Mouse (Mus musculus) forebrain, embryonic 10.5 days (tissue): ENCODE results near the gene Colec11. TPM values are rescaled to one million over a fixed set of nuclear protein-coding genes. Genes with fewer than 3 reads are reported as not detected.

ENCODE experiments used
- DNase-seq: peaks from one replicate; pipeline ENCODE4 v3.0.0-alpha.2; 2017; ENCODE audit warnings: low spot score; ENCODE audit errors: extremely low spot score
- H3K27ac ChIP-seq: fragments of 300-500 bp; sonication (generic); 2 replicates; pipeline ENCODE4 v1.5.1; 2016; ENCODE audit warnings: mild to moderate bottlenecking
- H3K27me3 ChIP-seq: fragments of 300-500 bp; sonication (generic); 2 replicates; pipeline ENCODE4 v1.6.1; 2016; ENCODE audit warnings: mild to moderate bottlenecking; ENCODE audit not compliant: poor library complexity, severe bottlenecking
- H3K36me3 ChIP-seq: fragments of 300-500 bp; sonication (generic); replicated peaks from 2 replicates; pipeline ENCODE4 v1.6.1; 2016; ENCODE audit warnings: mild to moderate bottlenecking, moderate library complexity
- H3K4me1 ChIP-seq: fragments of 300-500 bp; sonication (generic); 2 replicates; pipeline ENCODE4 v1.6.1; 2016
- H3K4me3 ChIP-seq: fragments of 300-500 bp; sonication (generic); 2 replicates; pipeline ENCODE4 v1.5.1; 2016; ENCODE audit warnings: mild to moderate bottlenecking, moderate library complexity
- H3K9me3 ChIP-seq: fragments of 300-500 bp; sonication (generic); 2 replicates; pipeline ENCODE4 v1.6.1; 2016; ENCODE audit warnings: mild to moderate bottlenecking, moderate library complexity
- WGBS: fragments of 180-500 bp; shearing (Covaris S2); methylation state at CpG from one replicate; pipeline ENCODE4 v1.1.7; 2016; 5-methylcytosine and 5-hydroxymethylcytosine counted together
- polyA plus RNA-seq: library from polyadenylated mRNA; unstranded; fragments of >200 nt; fragmentation: Nextera tagmentation; extraction: Ambion mirVana; gene quantifications from 2 replicates; pipeline ENCODE4 v1.2.1, GENCODE M21; 2016

Colec11 gene
- 0.10 and 0.23 TPM in 2 replicates for polyA plus RNA-seq

DNA sequence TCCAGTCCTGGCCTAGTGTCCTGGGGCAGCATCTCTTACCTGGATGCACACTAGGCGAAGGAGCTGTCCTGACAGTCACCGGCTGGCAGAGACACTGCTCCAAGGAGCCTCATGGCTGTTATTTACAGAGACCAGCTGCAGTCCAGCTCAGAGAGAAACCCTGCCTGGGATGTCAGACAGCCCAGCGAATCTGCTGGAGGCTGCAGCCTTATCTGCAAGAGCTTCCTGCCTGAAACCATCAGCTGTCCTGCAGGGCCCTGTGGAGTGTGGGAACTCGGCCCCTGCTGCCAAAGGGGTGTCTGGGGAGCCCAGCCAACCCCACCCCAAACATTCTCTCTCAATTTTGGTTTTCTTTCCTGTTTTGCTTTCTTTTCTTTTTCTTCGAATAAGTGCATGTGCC is at the start of gene Colec11:
TSS of gene Colec11 (minus strand) at position 183 of the 400 bp plus-strand sequence.
- H3K9me3 ChIP-seq: no peaks in the 10 kb centered on the region
- no peaks in the 10 kb centered on the region for H3K27me3 ChIP-seq
- peaks cover 11% of the 10 kb centered on the region for H3K36me3 ChIP-seq
- WGBS: 63% methylated on average over 5 of the region's 5 CpGs
- peaks cover 9% of the 10 kb centered on the region for H3K4me1 ChIP-seq
- no peak for DNase-seq
- H3K4me3 ChIP-seq: no peak within 1 kb of the TSS
- H3K27ac ChIP-seq: no peak within 1 kb of the TSS

DNA sequence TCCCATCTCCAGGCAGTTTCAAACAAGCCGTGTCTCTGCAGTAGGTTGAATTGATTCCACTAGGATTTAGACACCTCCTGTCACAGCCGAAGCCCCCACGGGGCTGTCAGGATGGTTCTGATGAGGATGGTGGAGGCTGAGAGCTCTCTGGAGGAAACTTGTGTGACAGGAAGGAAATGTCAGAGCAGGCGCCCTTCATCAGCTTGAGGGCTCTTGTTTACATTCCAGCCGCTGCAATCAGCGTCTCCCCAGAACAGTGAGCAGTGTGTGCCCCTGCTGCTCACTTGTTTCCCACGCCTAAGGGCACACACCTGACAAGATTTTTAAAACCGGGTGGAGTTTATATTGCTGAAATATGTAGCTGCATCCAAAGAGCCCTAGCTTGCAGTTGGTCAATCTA is 44.1 kb upstream of the Colec11 start:
- Histone ChIP-seq H3K36me3 (peaks cover 4% of the 10 kb centered on the region), H3K27ac (no peak overlapping the region), H3K27me3 (no peaks in the 10 kb centered on the region), H3K9me3 (no peaks in the 10 kb centered on the region), H3K4me1 (peaks cover 17% of the 10 kb centered on the region), H3K4me3 (no peak overlapping the region)
- 56% methylated on average over 8 of the region's 8 CpGs for WGBS
- no peak for DNase-seq

DNA sequence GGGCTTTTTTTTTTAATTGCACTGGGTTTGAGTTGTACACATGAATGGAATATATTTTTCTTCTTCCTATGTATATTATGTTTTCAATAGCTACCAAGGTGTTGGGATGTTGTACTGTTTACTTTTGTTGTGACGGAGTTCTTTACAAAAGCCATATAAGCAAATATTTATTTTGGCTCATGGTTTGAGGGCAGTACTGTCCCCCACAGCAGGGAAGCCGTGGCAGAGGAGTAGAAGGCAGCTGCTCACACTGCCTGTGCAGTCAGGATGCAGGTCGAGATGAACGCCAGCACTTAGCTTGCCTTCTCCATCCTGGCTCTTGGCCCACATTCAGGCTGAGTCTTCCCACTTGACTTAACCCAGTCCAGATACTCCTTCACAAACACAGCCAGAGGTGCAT is 43.6 kb upstream of the Colec11 start:
- H3K4me3 ChIP-seq: no peak overlapping the region
- no peak for DNase-seq
- no peak overlapping the region for H3K27ac ChIP-seq
- WGBS: 85% methylated on average over 4 of the region's 4 CpGs
- H3K27me3 ChIP-seq: no peaks in the 10 kb centered on the region
- no peaks in the 10 kb centered on the region for H3K9me3 ChIP-seq
- H3K36me3 ChIP-seq: peaks cover 8% of the 10 kb centered on the region
- H3K4me1 ChIP-seq: peaks cover 17% of the 10 kb centered on the region

DNA sequence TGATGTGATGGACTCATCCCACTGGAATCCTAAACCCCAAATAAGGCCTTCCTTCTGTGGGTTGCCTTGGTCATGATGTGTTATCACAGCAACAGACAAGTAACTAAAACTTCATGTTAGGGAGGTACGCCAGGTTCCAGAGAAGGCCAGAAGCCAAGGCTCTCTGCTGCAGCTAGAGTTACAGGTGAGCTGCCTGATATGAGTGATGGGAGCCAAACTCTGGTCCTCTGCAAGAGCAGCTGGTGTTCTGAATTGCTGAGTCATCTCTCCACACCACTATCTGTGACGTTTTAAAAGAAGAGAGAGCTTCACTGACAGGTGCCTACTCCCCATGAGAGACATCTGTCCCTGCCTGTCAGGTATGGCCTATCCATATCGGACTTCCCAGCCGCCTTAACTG is 39.5 kb upstream of the Colec11 start:
- no peaks in the 10 kb centered on the region for H3K9me3 ChIP-seq
- peaks cover 46% of the 10 kb centered on the region for H3K36me3 ChIP-seq
- H3K4me3 ChIP-seq: no peak overlapping the region
- H3K27me3 ChIP-seq: no peaks in the 10 kb centered on the region
- no peak overlapping the region for H3K27ac ChIP-seq
- no peak for DNase-seq
- peaks cover 17% of the 10 kb centered on the region for H3K4me1 ChIP-seq
- WGBS: 82% methylated on average over 4 of the region's 4 CpGs

DNA sequence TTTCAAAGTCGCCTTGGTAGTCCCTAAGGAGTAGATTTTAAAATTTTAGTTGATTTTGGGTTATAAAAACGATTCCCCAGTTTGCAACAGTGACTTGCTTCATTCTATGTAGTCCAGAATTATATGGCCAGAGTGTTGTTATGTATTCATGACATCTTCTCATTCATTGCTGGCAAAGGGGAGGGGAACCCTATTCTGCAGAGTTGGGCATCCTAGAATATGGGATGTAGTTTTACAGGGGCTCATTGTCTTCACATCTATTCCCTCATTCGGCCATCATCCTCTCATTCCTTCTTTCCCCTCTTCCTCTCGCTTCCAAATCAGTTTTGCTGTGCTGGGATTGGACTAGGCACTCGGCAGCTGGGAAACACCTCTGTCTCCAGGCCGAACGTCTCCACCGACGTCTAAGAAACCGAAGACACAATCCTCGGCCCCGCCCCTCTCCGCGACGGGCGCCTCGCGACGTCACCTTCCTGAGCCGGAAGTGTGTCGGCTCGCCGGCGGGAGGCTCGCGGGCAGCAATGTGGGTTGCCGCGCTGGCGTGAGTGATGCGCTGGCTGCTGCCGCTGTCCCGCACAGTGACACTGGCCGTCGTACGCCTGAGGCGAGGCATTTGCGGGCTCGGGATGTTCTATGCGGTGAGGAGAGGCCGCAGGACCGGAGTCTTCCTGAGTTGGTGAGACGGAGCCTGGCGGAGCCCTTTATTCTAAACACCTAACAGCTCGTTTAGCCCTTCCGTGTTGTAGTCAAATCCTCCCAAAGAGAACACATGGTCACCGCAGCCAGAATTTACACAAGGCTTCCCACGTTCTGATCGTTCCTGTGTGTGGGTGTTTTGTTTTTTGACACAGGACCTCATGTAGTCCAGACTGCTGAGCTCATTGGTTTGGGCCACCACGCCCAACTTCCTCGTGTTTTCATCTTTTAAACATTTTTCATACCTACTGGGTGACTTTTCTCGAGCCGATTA is 26.2 kb upstream of the Colec11 start, which contains the start of gene Rnaseh1:
TSS of gene Rnaseh1 (plus strand) at position 462 of the 970 bp plus-strand sequence.
- no peaks in the 10 kb centered on the region for H3K9me3 ChIP-seq
- peak; percentile 88 for DNase-seq
- WGBS: 2% methylated on average over 52 of the region's 52 CpGs
- H3K36me3 ChIP-seq: peaks cover 26% of the 10 kb centered on the region
- H3K4me1 ChIP-seq: peaks cover 11% of the 10 kb centered on the region
- peak within 1 kb of the TSS; percentile 88 for H3K4me3 ChIP-seq
- peak within 1 kb of the TSS; percentile 85 for H3K27ac ChIP-seq
- no peaks in the 10 kb centered on the region for H3K27me3 ChIP-seq

DNA sequence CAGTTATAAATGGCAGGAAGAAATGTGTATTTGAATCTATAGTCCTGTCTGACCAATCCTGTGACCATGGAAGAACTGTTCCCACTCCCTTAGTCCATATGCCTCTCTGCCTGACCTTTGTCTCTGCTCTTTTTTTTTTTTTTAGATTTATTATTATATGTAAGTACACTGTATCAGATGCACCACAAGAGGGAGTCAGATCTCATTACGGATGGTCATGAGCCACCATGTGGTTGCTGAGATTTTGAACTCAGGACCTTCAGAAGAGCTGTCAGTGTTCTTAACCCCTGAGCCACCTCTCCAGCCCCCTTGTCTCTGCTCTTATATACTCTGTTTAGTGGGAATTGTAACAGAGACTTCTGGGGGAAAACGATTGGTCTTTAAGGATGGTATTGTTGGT is 15.6 kb upstream of the Colec11 start:
- Histone ChIP-seq H3K4me1 (peaks cover 11% of the 10 kb centered on the region), H3K9me3 (no peaks in the 10 kb centered on the region), H3K36me3 (peaks cover 11% of the 10 kb centered on the region), H3K4me3 (no peak overlapping the region), H3K27me3 (no peaks in the 10 kb centered on the region), H3K27ac (no peak overlapping the region)
- WGBS: 75% methylated on average over 2 of the region's 2 CpGs
- no peak for DNase-seq

DNA sequence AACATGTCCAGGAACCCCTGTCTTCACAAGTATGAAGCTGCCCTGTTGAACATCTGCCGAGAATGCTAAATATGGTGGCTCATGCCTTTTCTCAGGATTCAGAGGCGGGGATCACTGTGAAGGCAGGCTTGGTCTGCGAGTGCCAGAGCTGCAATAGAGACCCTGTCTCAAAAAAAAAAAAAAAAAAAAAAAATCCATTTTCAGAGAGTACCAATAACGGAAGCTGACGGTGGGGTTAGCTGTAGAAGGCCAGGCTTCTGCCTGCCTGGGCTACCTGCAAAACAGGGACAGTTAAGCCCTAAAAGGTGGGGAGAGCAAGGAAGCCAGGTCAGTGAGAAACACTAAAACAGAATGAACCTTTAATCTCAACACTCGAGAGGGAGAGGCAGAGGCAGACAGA is 13.4 kb upstream of the Colec11 start:
- WGBS: 88% methylated on average over 6 of the region's 6 CpGs
- no peaks in the 10 kb centered on the region for H3K9me3 ChIP-seq
- peak overlapping the region; percentile 99; the same call in 1 of the 2 replicates for H3K27ac ChIP-seq
- peak overlapping the region; percentile 92 for H3K4me3 ChIP-seq
- H3K36me3 ChIP-seq: peaks cover 33% of the 10 kb centered on the region
- DNase-seq: no peak
- peaks cover 22% of the 10 kb centered on the region for H3K4me1 ChIP-seq
- H3K27me3 ChIP-seq: no peaks in the 10 kb centered on the region

DNA sequence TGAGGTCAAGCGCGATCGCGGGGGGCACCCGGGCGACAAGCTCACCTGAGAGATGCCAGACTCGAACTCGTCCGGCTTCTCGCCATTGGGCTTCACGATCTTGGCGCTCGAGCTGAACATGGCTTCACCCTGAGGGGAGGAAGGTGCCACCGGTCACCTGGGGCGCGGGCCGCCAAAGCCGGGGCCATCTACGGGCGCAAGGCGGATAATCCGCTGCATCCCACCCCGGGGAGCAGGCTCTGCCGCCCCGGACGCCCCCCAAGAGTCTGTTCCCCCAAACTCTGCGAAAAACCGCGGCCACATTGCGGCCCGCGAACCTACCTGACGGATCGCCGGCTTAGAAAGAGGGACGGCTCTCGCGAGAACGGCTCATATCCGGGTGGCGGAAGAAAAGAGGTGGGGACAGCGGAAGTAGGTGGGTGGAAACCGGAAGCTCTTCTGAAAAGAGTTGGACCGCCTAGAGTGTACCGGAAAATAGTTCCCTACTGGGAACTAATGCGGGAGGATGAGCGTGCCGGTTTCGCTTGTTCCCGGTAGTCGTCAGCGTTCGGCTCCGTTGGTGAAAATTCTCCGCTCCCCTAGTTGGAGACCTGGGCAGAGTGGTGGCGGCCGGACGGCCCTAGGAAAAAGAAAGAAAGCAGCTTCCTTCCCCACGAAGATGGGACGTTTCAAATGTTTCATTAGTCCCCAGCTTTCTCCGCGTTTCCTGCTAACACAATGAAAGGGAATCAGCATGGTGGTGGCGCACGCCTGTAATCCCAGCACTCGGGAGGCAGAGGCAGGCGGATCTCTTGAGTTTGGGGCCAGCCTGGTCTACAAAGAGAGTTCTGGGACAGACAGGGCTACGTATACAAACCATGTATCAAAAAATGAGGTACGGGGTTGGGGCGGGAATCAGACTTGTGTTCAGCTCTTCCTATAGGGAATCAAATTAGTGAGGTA is 12.6 kb upstream of the Colec11 start, which contains the start of gene Rps7:
TSS of gene Rps7 (minus strand) at position 419 of the 942 bp plus-strand sequence.
- 6% methylated on average over 69 of the region's 69 CpGs for WGBS
- peak; percentile 94 for DNase-seq
- Histone ChIP-seq H3K27ac (peak within 1 kb of the TSS; percentile 99), H3K27me3 (no peaks in the 10 kb centered on the region), H3K4me3 (peak within 1 kb of the TSS; percentile 92), H3K9me3 (no peaks in the 10 kb centered on the region), H3K4me1 (peaks cover 22% of the 10 kb centered on the region), H3K36me3 (peaks cover 40% of the 10 kb centered on the region)

DNA sequence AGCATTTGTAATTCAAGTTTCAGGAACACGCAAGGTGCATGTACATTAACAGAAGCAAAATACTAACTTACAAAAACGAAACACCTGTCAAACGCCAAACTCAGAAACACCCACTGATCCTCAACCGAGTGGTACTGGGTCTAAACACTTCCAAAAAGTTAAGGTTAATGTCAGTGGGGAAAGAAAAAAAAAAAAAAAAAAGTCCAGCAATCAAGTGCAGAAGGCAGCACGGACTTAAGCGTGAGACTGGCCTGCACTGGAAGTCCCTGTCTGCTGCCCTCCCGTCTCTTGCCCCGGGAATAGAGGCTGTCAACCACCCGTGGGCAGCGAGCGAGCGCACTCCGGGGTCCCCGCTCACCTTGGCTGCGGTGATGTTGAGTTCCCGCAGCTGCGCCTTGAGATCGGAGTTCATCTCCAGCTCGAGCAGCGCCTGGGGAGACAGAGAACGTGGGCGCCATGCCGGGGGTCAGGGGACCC is 11.9 kb upstream of the Colec11 start:
- Histone ChIP-seq H3K9me3 (no peaks in the 10 kb centered on the region), H3K4me3 (peak overlapping the region; percentile 92), H3K27me3 (no peaks in the 10 kb centered on the region), H3K27ac (peak overlapping the region; percentile 99), H3K36me3 (peaks cover 47% of the 10 kb centered on the region), H3K4me1 (peaks cover 22% of the 10 kb centered on the region)
- 2% methylated on average over 23 of the region's 23 CpGs for WGBS
- DNase-seq: no peak

DNA sequence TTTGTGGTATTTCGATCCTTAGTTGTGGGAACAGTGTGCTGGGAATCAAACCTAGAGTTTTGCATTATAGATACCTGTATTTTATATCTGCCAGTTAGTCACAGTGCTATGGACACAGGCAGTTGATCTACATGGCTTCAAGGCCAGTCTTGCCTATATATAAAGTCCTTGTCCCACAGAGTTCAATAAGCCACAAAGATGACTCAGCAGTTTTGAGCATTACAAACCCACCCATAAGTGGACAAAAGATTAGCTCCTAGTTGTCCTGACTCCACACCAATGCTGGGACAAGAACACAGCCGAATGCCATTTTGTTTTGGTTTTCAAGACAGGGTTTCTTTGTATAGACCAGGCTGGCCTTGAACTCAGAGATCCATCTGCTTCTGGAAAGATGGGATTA is 5.3 kb upstream of the Colec11 start:
- H3K27me3 ChIP-seq: no peaks in the 10 kb centered on the region
- no peak for DNase-seq
- peaks cover 63% of the 10 kb centered on the region for H3K36me3 ChIP-seq
- H3K4me1 ChIP-seq: peaks cover 7% of the 10 kb centered on the region
- 94% methylated on average over 2 of the region's 2 CpGs for WGBS
- no peak overlapping the region for H3K27ac ChIP-seq
- no peak overlapping the region for H3K4me3 ChIP-seq
- no peaks in the 10 kb centered on the region for H3K9me3 ChIP-seq

DNA sequence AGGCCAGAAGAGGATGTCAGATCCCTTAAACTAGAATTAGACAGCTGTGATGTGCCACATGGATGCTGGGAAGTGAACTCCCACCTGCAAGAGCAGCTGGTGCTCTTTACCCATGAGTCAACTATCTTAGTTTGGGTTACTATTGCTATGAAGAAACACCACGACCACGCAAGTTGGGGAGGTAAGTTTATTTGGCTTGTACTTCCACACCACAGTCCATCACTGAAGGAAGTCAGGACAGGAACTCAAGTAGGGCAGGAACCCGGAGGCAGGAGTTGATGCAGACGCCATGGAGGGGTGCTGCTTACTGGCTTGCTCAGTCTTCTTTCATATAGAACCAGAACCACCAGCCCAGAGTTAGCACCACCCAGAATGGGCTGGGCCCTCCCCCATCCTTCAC is 3.9 kb upstream of the Colec11 start:
- Histone ChIP-seq H3K27me3 (no peaks in the 10 kb centered on the region), H3K27ac (no peak overlapping the region), H3K4me3 (no peak overlapping the region), H3K4me1 (peaks cover under 1% of the 10 kb centered on the region), H3K36me3 (peaks cover 50% of the 10 kb centered on the region), H3K9me3 (no peaks in the 10 kb centered on the region)
- no peak for DNase-seq
- WGBS: 72% methylated on average over 4 of the region's 4 CpGs

DNA sequence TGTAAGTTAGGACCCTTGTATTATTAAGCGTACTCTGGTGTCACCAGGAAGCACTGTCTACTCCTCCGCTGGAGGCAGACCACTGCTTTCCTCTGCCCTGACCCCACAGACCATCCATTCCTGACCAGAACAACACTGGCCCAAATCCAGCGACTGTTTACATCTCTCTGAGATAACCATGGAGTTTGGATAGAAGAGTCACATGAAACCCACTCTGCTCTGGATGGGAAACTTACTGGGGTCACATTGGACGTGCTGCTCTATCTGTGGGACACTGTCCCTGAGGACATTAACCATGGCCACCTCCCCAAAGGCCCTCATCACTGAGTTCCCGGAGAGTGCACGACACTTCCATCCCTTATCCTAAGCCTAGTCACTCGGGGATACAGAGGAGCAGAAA is 2.2 kb upstream of the Colec11 start:
- WGBS: 87% methylated on average over 7 of the region's 7 CpGs
- no peak overlapping the region for H3K27ac ChIP-seq
- no peaks in the 10 kb centered on the region for H3K27me3 ChIP-seq

More for the DNA sequence above, 2.2 kb upstream of the Colec11 start:
- Histone ChIP-seq H3K4me1 (peaks cover 9% of the 10 kb centered on the region), H3K4me3 (no peak overlapping the region), H3K36me3 (peaks cover 33% of the 10 kb centered on the region), H3K9me3 (no peaks in the 10 kb centered on the region)
- DNase-seq: no peak
